Mouse (Mus musculus) heart, embryonic 12.5 days (tissue): ENCODE measurements around the gene Antxrl. TPM values are rescaled to one million over a fixed set of nuclear protein-coding genes. Genes with fewer than 3 reads are reported as not detected.

Source experiments
- ATAC-seq: fragments of 200-750 bp; cut with Nextera tagmentation; 2 replicates; pipeline ENCODE4 v1.8.0; 2017; ENCODE audit warnings: moderate TSS enrichment, moderate library complexity; ENCODE audit not compliant: insufficient number of reproducible peaks, low FRiP score
- H3K27ac ChIP-seq: fragments of 300-500 bp; sonication (generic); 2 replicates; pipeline ENCODE4 v1.5.1; 2016; ENCODE audit warnings: mild to moderate bottlenecking, moderate library complexity; ENCODE audit not compliant: poor library complexity, severe bottlenecking
- H3K27me3 ChIP-seq: fragments of 300-500 bp; sonication (generic); replicated peaks from 2 replicates; pipeline ENCODE4 v1.6.1; 2016; ENCODE audit warnings: mild to moderate bottlenecking, moderate library complexity
- H3K36me3 ChIP-seq: fragments of 300-500 bp; sonication (generic); 2 replicates; pipeline ENCODE4 v1.6.1; 2016; ENCODE audit warnings: mild to moderate bottlenecking, moderate library complexity
- H3K4me1 ChIP-seq: fragments of 300-500 bp; sonication (generic); replicated peaks from 2 replicates; pipeline ENCODE4 v1.6.1; 2016; ENCODE audit warnings: mild to moderate bottlenecking
- H3K4me2 ChIP-seq: fragments of 300-500 bp; sonication (generic); 2 replicates; pipeline ENCODE4 v1.6.1; 2016; ENCODE audit warnings: mild to moderate bottlenecking, moderate library complexity
- H3K4me3 ChIP-seq: fragments of 300-500 bp; sonication (generic); 2 replicates; pipeline ENCODE4 v1.5.1; 2016; ENCODE audit warnings: mild to moderate bottlenecking
- H3K9ac ChIP-seq: fragments of 300-500 bp; sonication (generic); 2 replicates; pipeline ENCODE4 v1.6.1; 2016; ENCODE audit warnings: mild to moderate bottlenecking, moderate library complexity
- H3K9me3 ChIP-seq: fragments of 300-500 bp; sonication (generic); replicated peaks from 2 replicates; pipeline ENCODE4 v1.6.1; 2016; ENCODE audit warnings: mild to moderate bottlenecking, moderate library complexity
- whole genome bisulfite sequencing: fragments of 180-500 bp; shearing (Covaris S2); methylation state at CpG from one replicate; pipeline ENCODE4 v1.1.7; 2016; 5-methylcytosine and 5-hydroxymethylcytosine counted together
- polyA plus RNA-seq: library from polyadenylated mRNA; unstranded; fragments of >200 nt; fragmentation: Nextera tagmentation; extraction: Ambion mirVana; gene quantifications from 2 replicates; pipeline ENCODE4 v1.2.1, GENCODE M21; 2016

The Antxrl gene
- not detected in 2 replicates for polyA plus RNA-seq

- 86% methylated on average over 6 of the region's 6 CpGs for WGBS
- Histone ChIP-seq H3K9ac (no peak within 1 kb of the TSS), H3K9me3 (no peaks in the 10 kb centered on the region), H3K4me2 (no peak within 1 kb of the TSS), H3K27me3 (no peaks in the 10 kb centered on the region), H3K4me1 (no peaks in the 10 kb centered on the region), H3K36me3 (no peaks in the 10 kb centered on the region), H3K27ac (no peak within 1 kb of the TSS), H3K4me3 (no peak within 1 kb of the TSS)
- no peak for ATAC-seq
Observed at GRCm38 (mm10) chr14:34052516-34052915, at the start of gene Antxrl. Antxrl (plus strand) TSS chr14:34052707.

GRCm38 (mm10) chr14:34015063-34015462, 37.4 kb upstream of the Antxrl start, which contains the start of gene Gm30083:
Gm30083 (minus strand) TSS chr14:34015182.
- Histone ChIP-seq H3K4me2 (no peak within 1 kb of the TSS), H3K4me1 (no peaks in the 10 kb centered on the region), H3K9me3 (no peaks in the 10 kb centered on the region), H3K27me3 (no peaks in the 10 kb centered on the region), H3K9ac (no peak within 1 kb of the TSS), H3K27ac (no peak within 1 kb of the TSS), H3K4me3 (no peak within 1 kb of the TSS), H3K36me3 (no peaks in the 10 kb centered on the region)
- WGBS = 71% methylated on average over 3 of the region's 3 CpGs
- no peak for ATAC-seq

GRCm38 (mm10) chr14:34016381-34016780, 36.1 kb upstream of the Antxrl start, which contains the start of gene Gm5460:
Gm5460 (plus strand) TSS chr14:34016758.
- H3K4me1 ChIP-seq = no peaks in the 10 kb centered on the region
- H3K9me3 ChIP-seq = no peaks in the 10 kb centered on the region
- no peak within 1 kb of the TSS for H3K27ac ChIP-seq
- H3K4me3 ChIP-seq = no peak within 1 kb of the TSS
- H3K36me3 ChIP-seq = no peaks in the 10 kb centered on the region
- no peak for ATAC-seq
- no peak within 1 kb of the TSS for H3K4me2 ChIP-seq
- no peaks in the 10 kb centered on the region for H3K27me3 ChIP-seq
- H3K9ac ChIP-seq = no peak within 1 kb of the TSS
- WGBS = 87% methylated on average over 4 of the region's 4 CpGs

GRCm38 (mm10) chr14:34016938-34017337, 35.6 kb upstream of the Antxrl start:
- Histone ChIP-seq H3K9ac (no peak overlapping the region), H3K4me3 (no peak overlapping the region), H3K4me1 (no peaks in the 10 kb centered on the region), H3K9me3 (no peaks in the 10 kb centered on the region), H3K36me3 (no peaks in the 10 kb centered on the region), H3K27ac (no peak overlapping the region), H3K4me2 (no peak overlapping the region), H3K27me3 (no peaks in the 10 kb centered on the region)
- ATAC-seq = no peak
- 93% methylated on average over 2 of the region's 2 CpGs for WGBS

GRCm38 (mm10) chr14:34026710-34027109, 25.8 kb upstream of the Antxrl start:
- H3K9me3 ChIP-seq = peaks cover 3% of the 10 kb centered on the region; the same call in 1 of the 2 replicates
- WGBS = 12% methylated on average over 2 of the region's 2 CpGs
- H3K27me3 ChIP-seq = no peaks in the 10 kb centered on the region
- H3K9ac ChIP-seq = no peak overlapping the region
- peaks cover 7% of the 10 kb centered on the region for H3K4me1 ChIP-seq
- H3K27ac ChIP-seq = no peak overlapping the region
- ATAC-seq = no peak
- H3K36me3 ChIP-seq = no peaks in the 10 kb centered on the region
- H3K4me3 ChIP-seq = no peak overlapping the region
- no peak overlapping the region for H3K4me2 ChIP-seq

- H3K27me3 ChIP-seq = no peaks in the 10 kb centered on the region
- H3K9ac ChIP-seq = no peak overlapping the region
- H3K4me3 ChIP-seq = no peak overlapping the region
- H3K9me3 ChIP-seq = no peaks in the 10 kb centered on the region
- no peaks in the 10 kb centered on the region for H3K36me3 ChIP-seq
- no peak for ATAC-seq
- 81% methylated on average over 8 of the region's 8 CpGs for WGBS
- no peak overlapping the region for H3K4me2 ChIP-seq
- H3K4me1 ChIP-seq = no peaks in the 10 kb centered on the region
- no peak overlapping the region for H3K27ac ChIP-seq
Observed at GRCm38 (mm10) chr14:34033841-34034610, 18.5 kb upstream of the Antxrl start.

- Histone ChIP-seq H3K9me3 (no peaks in the 10 kb centered on the region), H3K4me2 (no peak overlapping the region), H3K27me3 (no peaks in the 10 kb centered on the region), H3K27ac (no peak overlapping the region), H3K4me3 (no peak overlapping the region), H3K9ac (no peak overlapping the region), H3K36me3 (no peaks in the 10 kb centered on the region), H3K4me1 (no peaks in the 10 kb centered on the region)
- WGBS = 75% methylated on average over 4 of the region's 4 CpGs
- no peak for ATAC-seq
Observed at GRCm38 (mm10) chr14:34041241-34041640, 11.3 kb upstream of the Antxrl start.

GRCm38 (mm10) chr14:34043341-34043740, 9.2 kb upstream of the Antxrl start:
- no peaks in the 10 kb centered on the region for H3K36me3 ChIP-seq
- no peaks in the 10 kb centered on the region for H3K4me1 ChIP-seq
- H3K4me3 ChIP-seq = no peak overlapping the region
- no peak overlapping the region for H3K4me2 ChIP-seq
- 50% methylated on average over 3 of the region's 3 CpGs for WGBS
- ATAC-seq = no peak
- no peaks in the 10 kb centered on the region for H3K9me3 ChIP-seq
- no peak overlapping the region for H3K27ac ChIP-seq
- no peak overlapping the region for H3K9ac ChIP-seq
- H3K27me3 ChIP-seq = no peaks in the 10 kb centered on the region

GRCm38 (mm10) chr14:34050101-34050779, 2.3 kb upstream of the Antxrl start:
- no peaks in the 10 kb centered on the region for H3K36me3 ChIP-seq
- H3K27me3 ChIP-seq = no peaks in the 10 kb centered on the region
- WGBS = 78% methylated on average over 5 of the region's 5 CpGs
- no peak overlapping the region for H3K4me2 ChIP-seq
- no peak for ATAC-seq
- no peak overlapping the region for H3K9ac ChIP-seq
- H3K4me1 ChIP-seq = no peaks in the 10 kb centered on the region
- no peak overlapping the region for H3K4me3 ChIP-seq
- no peak overlapping the region for H3K27ac ChIP-seq
- no peaks in the 10 kb centered on the region for H3K9me3 ChIP-seq

- Histone ChIP-seq H3K9ac (no peak overlapping the region), H3K36me3 (no peaks in the 10 kb centered on the region), H3K9me3 (no peaks in the 10 kb centered on the region), H3K4me1 (peaks cover 15% of the 10 kb centered on the region), H3K27ac (no peak overlapping the region), H3K4me3 (no peak overlapping the region), H3K4me2 (no peak overlapping the region), H3K27me3 (0 out of 2 replicates have a peak, but pooled peaks cover 12% of the 10 kb centered on the region)
- ATAC-seq = no peak
- 47% methylated on average over 6 of the region's 6 CpGs for WGBS
Observed at GRCm38 (mm10) chr14:34071665-34072064, 19.2 kb downstream of the Antxrl start.

- ATAC-seq = no peak
- peaks cover 15% of the 10 kb centered on the region for H3K4me1 ChIP-seq
- no peaks in the 10 kb centered on the region for H3K27me3 ChIP-seq
- H3K4me2 ChIP-seq = no peak overlapping the region
- no peak overlapping the region for H3K9ac ChIP-seq
- no peaks in the 10 kb centered on the region for H3K36me3 ChIP-seq
- WGBS = 42% methylated on average over 4 of the region's 4 CpGs
- H3K4me3 ChIP-seq = no peak overlapping the region
- no peaks in the 10 kb centered on the region for H3K9me3 ChIP-seq
- no peak overlapping the region for H3K27ac ChIP-seq
Observed at GRCm38 (mm10) chr14:34075346-34075745, 22.8 kb downstream of the Antxrl start.
